ENCODE assay signal across 7 mouse cellular contexts in genomic region chr17:29165967-29166578, GRCm38 (mm10). TPM values are rescaled to one million over a fixed set of nuclear protein-coding genes. Genes with fewer than 3 reads are reported as not detected.
A peak's percentile ranks its signal among the peaks of the same experiment; 100 is the strongest.
DNase-seq lines count a peak whose midpoint lies in the region; ATAC-seq and TF ChIP-seq lines count a peak whose summit lies in the region.

No protein-coding gene starts in this region.

- no peaks in the 10 kb centered on the region for H3K27me3 ChIP-seq in lung, embryonic 15.5 days
- H3K27me3 ChIP-seq in forebrain, embryonic 14.5 days (replicated peaks; ENCODE audit: control insufficient read depth, insufficient read depth, low read length), result no peaks in the 10 kb centered on the region
- no peaks in the 10 kb centered on the region for H3K27me3 ChIP-seq in midbrain, embryonic 16.5 days (ENCODE audit: control insufficient read depth, insufficient read depth, low read depth, low read length)

- H3K9ac ChIP-seq in lung, embryonic 15.5 days, result no peak overlapping the region
- 0 out of 2 replicates have a peak overlapping the region, but pooled peaks have one; percentile 22 for H3K9ac ChIP-seq in forebrain, embryonic 14.5 days (ENCODE audit: low read length)
- H3K9ac ChIP-seq in midbrain, embryonic 16.5 days (ENCODE audit: low read depth, low read length), result 0 out of 2 replicates have a peak overlapping the region, but pooled peaks have one; percentile 1

- no peak overlapping the region for H3K4me2 ChIP-seq in lung, embryonic 15.5 days
- H3K4me2 ChIP-seq in forebrain, embryonic 14.5 days (ENCODE audit: low read length), result no peak overlapping the region
- H3K4me2 ChIP-seq in midbrain, embryonic 16.5 days (ENCODE audit: low read length), result no peak overlapping the region

- WGBS in lung, embryonic 15.5 days, result 49% methylated on average over 8 of the region's 8 CpGs
- WGBS in lung, adult 2 months, result 54% methylated on average over 8 of the region's 8 CpGs
- 35% methylated on average over 8 of the region's 8 CpGs for WGBS in forebrain, embryonic 14.5 days
- 40% methylated on average over 8 of the region's 8 CpGs for WGBS in midbrain, embryonic 16.5 days

- no peak for ATAC-seq in lung, embryonic 15.5 days (ENCODE audit: borderline replicate concordance, extremely low read depth, low FRiP score, low TSS enrichment)
- ATAC-seq in forebrain, embryonic 14.5 days, result 0 out of 2 replicates have a peak, but pooled peaks have one; percentile 4
- ATAC-seq in midbrain, embryonic 16.5 days, result no peak

- intact Hi-C loops in gastrocnemius, postnatal 14 days (cut with DNase I; ENCODE audit: low total_unique reads), result loop anchor here (5.0 kb wide), 1 partner anchor 69 kb away; no protein-coding TSS in a partner anchor

- peak overlapping the region; percentile 25; the same call in 1 of the 2 replicates for H3K27ac ChIP-seq in lung, embryonic 15.5 days
- peak overlapping the region; percentile 70; the same call in 1 of the 2 replicates for H3K27ac ChIP-seq in forebrain, embryonic 14.5 days (ENCODE audit: low read depth, low read length)
- peak overlapping the region; percentile 75 for H3K27ac ChIP-seq in midbrain, embryonic 16.5 days (ENCODE audit: low read length)

- TF ChIP-seq CTCF in lung, adult 2 months (IDR thresholded peaks at IDR 0.05; ENCODE audit: insufficient read depth, low read length), result no peak

- H3K4me1 ChIP-seq in lung, embryonic 15.5 days, result peaks cover 37% of the 10 kb centered on the region
- peaks cover 3% of the 10 kb centered on the region; the same call in 1 of the 2 replicates for H3K4me1 ChIP-seq in lung, adult 2 months (ENCODE audit: control insufficient read depth, insufficient read depth, low read length)
- H3K4me1 ChIP-seq in forebrain, embryonic 14.5 days (ENCODE audit: control insufficient read depth, insufficient read depth, low read length), result peaks cover 10% of the 10 kb centered on the region
- peaks cover 18% of the 10 kb centered on the region for H3K4me1 ChIP-seq in midbrain, embryonic 16.5 days (ENCODE audit: control insufficient read depth, insufficient read depth, low read length)

- H3K4me3 ChIP-seq in lung, embryonic 15.5 days, result no peak overlapping the region
- H3K4me3 ChIP-seq in lung, adult 2 months (replicated peaks; ENCODE audit: extremely low read depth, low read depth, low read length), result no peak overlapping the region
- no peak overlapping the region for H3K4me3 ChIP-seq in forebrain, embryonic 14.5 days (ENCODE audit: low read depth, low read length)
- H3K4me3 ChIP-seq in midbrain, embryonic 16.5 days (ENCODE audit: low read depth, low read length), result no peak overlapping the region

- H3K36me3 ChIP-seq in lung, embryonic 15.5 days, result no peaks in the 10 kb centered on the region
- no peaks in the 10 kb centered on the region for H3K36me3 ChIP-seq in forebrain, embryonic 14.5 days (ENCODE audit: control insufficient read depth, insufficient read depth, low read length)
- H3K36me3 ChIP-seq in midbrain, embryonic 16.5 days (ENCODE audit: control insufficient read depth, insufficient read depth, low read length), result no peaks in the 10 kb centered on the region

- no peak for DNase-seq in lung, adult 2 months
- no peak for DNase-seq in forebrain, embryonic 14.5 days (ENCODE audit: low spot score)
- peak; percentile 26 to 28 for DNase-seq in kidney, adult 8-10 months
- DNase-seq in gastrocnemius, postnatal 14 days, result no peak
- no peak for DNase-seq in right cerebral cortex, adult 2 months (ENCODE audit: low spot score in 2 of 2)

- no peaks in the 10 kb centered on the region for H3K9me3 ChIP-seq in lung, embryonic 15.5 days
- no peaks in the 10 kb centered on the region for H3K9me3 ChIP-seq in forebrain, embryonic 14.5 days (replicated peaks; ENCODE audit: control insufficient read depth, low read length)
- H3K9me3 ChIP-seq in midbrain, embryonic 16.5 days (replicated peaks; ENCODE audit: control insufficient read depth, low read length, poor library complexity, severe bottlenecking), result no peaks in the 10 kb centered on the region

- no peak for TF ChIP-seq POLR2A in lung, adult 2 months (IDR thresholded peaks at IDR 0.05; ENCODE audit: borderline replicate concordance, extremely low read depth, low read depth, low read length)

RNA-seq across cellular contexts. Expression of gene Rab44, which starts 52.1 kb away (rescaled TPM):
- 0.52 and 1.4 TPM in 2 replicates for polyA plus RNA-seq in lung, embryonic 15.5 days (2015; fragmentation: Nextera tagmentation; extraction: Ambion mirVana)
- 13.0 and 15.7 TPM in 2 replicates for polyA plus RNA-seq in lung, adult 2 months (2012; rRNA removed)
- not detected in 2 replicates for polyA plus RNA-seq in forebrain, embryonic 14.5 days (2014; fragmentation: Nextera tagmentation; extraction: Ambion mirVana)
- polyA plus RNA-seq in midbrain, embryonic 16.5 days (2015; fragmentation: Nextera tagmentation; extraction: Ambion mirVana), result 0.08 and 0.17 TPM in 2 replicates
- 1 to 10 TPM; 1.2 to 1.6 TPM for total RNA-seq in gastrocnemius, postnatal 14 days (2021)

Comparison
In these comparisons a context has a peak if more than half of its experiments do, and no peak if none do; other contexts are left out.
1. H3K27ac ChIP-seq: peak in every context shown above with its lines; median percentile 75 in midbrain, embryonic 16.5 days; 70 in forebrain, embryonic 14.5 days; 25 in lung, embryonic 15.5 days.
2. DNase-seq: peak in kidney, adult 8-10 months (2 of 2); none in lung, adult 2 months (single experiment), forebrain, embryonic 14.5 days (single experiment), gastrocnemius, postnatal 14 days (single experiment) and right cerebral cortex, adult 2 months (0 of 2).